Mouse (Mus musculus): ENCODE measurements around the gene Etl4. TPM values are rescaled to one million over a fixed set of nuclear protein-coding genes. Genes with fewer than 3 reads are reported as not detected.
"Not testable (repeated sequence)": the region's sequence is repeated elsewhere in the genome, so short reads cannot be mapped to it uniquely, and the experiment has no call there.

The Etl4 gene
- total RNA-seq, 2 experiments from 2014 or later: 95.1 to 97.2 TPM

DNA sequence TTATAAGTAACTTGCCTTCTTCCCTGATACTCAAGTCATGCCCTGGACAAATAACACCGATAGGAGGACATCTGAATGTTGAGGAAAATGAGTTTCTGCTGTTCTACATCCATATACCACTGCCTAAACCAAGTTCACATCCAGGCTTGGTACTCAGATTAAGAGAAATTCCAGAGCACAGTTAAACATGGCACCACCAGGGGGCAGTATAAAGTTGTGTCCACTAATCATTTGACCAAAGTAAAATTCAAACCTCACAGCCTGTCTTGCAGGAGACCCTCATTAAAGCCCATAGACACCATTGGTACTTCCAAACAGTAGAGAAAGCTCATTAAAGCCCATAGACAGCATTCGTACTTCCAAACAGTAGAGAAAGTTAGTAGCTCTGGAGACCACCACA, 366.5 kb downstream of the Etl4 start:
- intact Hi-C loops (cut with DNase I): loop anchor here (5.0 kb wide), 2 partner anchors 216 to 391 kb away; no protein-coding TSS in a partner anchor
- DNase-seq (ENCODE audit: extremely low spot score in 1 of 2, low spot score in 2 of 2): peak in 1 of 2 experiments; percentile 46

- DNase-seq (ENCODE audit: extremely low spot score in 1 of 2, low spot score in 2 of 2): peak in 1 of 2 experiments; percentile 26
- intact Hi-C loops (cut with DNase I): no loop called here
Observed at GRCm38 (mm10) chr2:20281903-20282302, 372.3 kb downstream of the Etl4 start.

- DNase-seq (ENCODE audit: extremely low spot score in 1 of 2, low spot score in 2 of 2): no peak
- intact Hi-C loops (cut with DNase I): no loop called here
Observed at GRCm38 (mm10) chr2:20284425-20284824, 374.8 kb downstream of the Etl4 start.

DNA sequence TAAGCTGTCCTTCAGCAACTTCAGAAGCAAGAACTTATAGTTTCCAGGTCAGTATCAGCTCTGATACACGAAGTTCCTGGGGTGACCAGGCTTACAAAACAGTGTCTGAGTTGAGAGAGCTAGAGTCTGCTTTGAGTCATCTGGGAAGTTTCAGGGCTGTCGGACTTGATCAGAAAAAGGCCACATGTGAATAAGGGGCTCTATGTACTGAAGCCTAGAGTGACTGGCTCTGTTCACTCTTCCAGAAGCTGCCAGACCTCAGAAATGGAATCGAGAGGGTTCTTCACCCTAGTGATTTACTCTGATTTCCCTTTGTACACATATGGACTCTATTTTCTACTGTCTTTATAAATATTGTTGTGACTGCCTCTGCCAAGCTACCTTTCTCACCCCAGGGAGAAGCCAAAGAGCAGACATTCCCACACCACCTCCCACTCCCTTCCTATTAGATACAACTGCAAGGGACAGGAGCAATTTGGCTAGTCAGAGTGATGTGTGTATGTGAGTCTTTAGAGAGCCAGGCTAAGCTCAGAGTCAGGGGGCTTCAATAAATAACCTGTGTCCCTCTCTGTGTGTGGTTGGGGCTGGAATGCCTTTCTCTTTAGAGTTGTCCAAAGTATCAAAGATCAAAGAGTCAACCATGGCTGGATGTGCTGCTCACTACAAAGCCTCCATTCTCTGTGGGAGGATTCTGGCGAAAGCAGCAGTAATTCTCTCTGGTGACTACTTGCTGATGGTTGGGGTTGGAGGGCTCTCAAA, 381.6 kb downstream of the Etl4 start:
- no peak for DNase-seq (ENCODE audit: extremely low spot score in 1 of 2, low spot score in 2 of 2)
- intact Hi-C loops (cut with DNase I): loop anchor here (10.0 kb wide), 1 partner anchor 346 kb away; no protein-coding TSS in a partner anchor

GRCm38 (mm10) chr2:20291741-20292110, 382.1 kb downstream of the Etl4 start:
- intact Hi-C loops (cut with DNase I): loop anchor here (10.0 kb wide), 1 partner anchor 347 kb away; no protein-coding TSS in a partner anchor
- no peak for DNase-seq (ENCODE audit: extremely low spot score in 1 of 2, low spot score in 2 of 2)

DNA sequence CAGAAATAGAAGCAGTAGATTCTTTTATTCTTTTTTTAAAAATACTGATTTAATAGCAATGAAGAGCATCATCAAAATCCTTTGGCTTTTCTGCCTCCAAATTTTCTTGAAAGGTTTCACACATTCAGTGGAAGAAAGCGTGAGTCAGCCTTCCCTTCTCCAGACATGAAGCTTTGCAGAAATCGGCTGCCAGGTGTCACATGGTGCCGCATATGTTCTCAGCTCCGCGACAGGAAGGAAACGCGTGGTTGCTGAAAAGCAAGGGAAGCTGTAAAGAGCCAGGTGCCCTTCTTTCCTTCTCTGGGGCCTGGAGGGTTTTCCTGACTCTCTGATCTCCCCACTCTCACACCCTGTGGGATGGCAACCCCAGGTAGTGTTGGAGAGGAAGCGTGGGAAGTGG, 383.8 kb downstream of the Etl4 start:
- peak; percentile 42 to 77 for DNase-seq (ENCODE audit: extremely low spot score in 1 of 2, low spot score in 2 of 2)
- intact Hi-C loops (cut with DNase I): loop anchor here (10.0 kb wide), 1 partner anchor 349 kb away; no protein-coding TSS in a partner anchor

DNA sequence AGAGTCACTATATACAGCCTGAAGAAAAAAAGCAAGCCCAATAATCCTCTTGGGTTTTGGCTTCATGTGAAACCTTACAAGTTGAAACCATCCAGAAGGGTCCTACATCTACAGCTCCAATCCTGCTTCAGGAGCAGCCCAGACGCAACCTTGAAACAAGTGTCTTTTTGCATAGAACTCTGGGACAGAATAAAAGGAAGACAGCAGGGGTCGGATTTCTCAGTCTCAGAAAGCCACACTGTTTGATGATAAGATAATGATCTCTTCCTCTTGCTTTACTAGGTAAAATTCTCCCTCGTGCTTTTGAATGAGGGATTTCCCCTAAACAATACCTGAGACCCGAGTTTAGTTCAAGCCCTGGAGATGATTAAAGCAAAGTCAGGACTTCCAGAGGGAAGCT, 385.0 kb downstream of the Etl4 start:
- DNase-seq (ENCODE audit: extremely low spot score in 1 of 2, low spot score in 2 of 2): no peak
- intact Hi-C loops (cut with DNase I): loop anchor here (10.0 kb wide), 1 partner anchor 350 kb away; no protein-coding TSS in a partner anchor

DNA sequence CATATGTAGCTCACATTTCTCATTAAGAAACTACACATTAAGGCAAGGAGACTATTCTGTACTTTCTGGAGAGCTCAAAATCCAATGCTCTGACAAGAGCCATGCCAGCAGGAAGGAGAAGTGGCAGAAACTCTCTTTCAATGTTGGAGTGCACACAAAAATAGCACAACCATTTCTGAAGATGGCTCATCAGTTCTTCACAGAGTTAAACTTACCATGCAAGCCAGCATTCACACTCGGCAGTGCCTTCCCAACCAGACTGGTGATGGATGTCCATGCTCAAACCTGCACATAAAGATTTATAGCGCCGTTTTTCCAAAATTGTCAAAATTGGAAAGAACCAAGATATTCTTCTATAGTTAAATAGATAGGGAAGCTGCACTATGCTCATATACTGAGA, 392.9 kb downstream of the Etl4 start:
- DNase-seq (ENCODE audit: extremely low spot score in 1 of 2, low spot score in 2 of 2): peak in 1 of 2 experiments; percentile 17
- intact Hi-C loops (cut with DNase I): no loop called here

DNA sequence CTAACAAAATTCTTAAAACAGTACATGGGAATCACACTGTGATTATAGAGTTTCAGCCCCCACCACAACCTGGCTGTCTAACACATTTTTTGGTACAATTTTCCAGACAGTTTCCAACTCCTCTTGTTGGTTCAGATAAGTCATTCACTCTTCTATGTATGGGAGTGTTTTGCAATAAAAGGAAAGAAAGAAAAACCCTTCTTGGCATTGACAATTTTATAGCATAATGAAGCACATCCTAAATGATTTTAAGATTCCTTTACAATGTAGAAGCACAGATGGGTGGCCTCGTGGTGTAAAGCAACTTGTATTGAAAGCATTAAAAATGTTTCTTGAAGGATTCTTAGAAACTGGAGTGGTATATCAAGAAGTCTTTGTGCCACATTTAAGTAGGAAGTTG, 415.4 kb downstream of the Etl4 start:
- intact Hi-C loops (cut with DNase I): no loop called here
- DNase-seq (ENCODE audit: extremely low spot score in 1 of 2, low spot score in 2 of 2): no peak

DNA sequence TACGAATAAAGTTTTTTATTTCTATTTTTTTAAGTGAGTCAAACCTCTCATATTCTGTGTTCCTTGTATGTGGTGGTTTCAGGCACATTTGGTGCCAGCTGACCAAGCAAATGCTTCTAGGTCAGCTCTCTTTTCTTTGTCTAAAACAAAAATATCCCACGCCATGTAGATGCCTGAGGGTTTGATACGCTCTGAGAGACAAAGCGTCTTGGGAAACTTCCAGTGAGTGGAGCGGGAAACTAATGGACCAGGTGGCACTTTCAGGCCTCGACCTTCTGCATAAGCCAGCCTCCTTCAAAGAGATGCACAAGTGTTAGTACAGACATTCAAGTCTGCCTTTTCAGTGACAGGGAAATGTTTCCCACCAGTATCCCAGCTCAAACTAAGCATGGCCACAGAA, 426.6 kb downstream of the Etl4 start:
- intact Hi-C loops (cut with DNase I): no loop called here
- no peak for DNase-seq (ENCODE audit: extremely low spot score in 1 of 2, low spot score in 2 of 2)

- intact Hi-C loops (cut with DNase I): no loop called here
- DNase-seq (ENCODE audit: extremely low spot score in 1 of 2, low spot score in 2 of 2): no peak
Observed at GRCm38 (mm10) chr2:20339016-20339734, 429.6 kb downstream of the Etl4 start.

GRCm38 (mm10) chr2:20339919-20340318, 430.3 kb downstream of the Etl4 start:
- DNase-seq (ENCODE audit: extremely low spot score in 1 of 2, low spot score in 2 of 2): no peak
- intact Hi-C loops (cut with DNase I): no loop called here

- intact Hi-C loops (cut with DNase I): no loop called here
- DNase-seq (ENCODE audit: extremely low spot score in 1 of 2, low spot score in 2 of 2): no peak
Observed at GRCm38 (mm10) chr2:20346873-20347272, 437.3 kb downstream of the Etl4 start.

DNA sequence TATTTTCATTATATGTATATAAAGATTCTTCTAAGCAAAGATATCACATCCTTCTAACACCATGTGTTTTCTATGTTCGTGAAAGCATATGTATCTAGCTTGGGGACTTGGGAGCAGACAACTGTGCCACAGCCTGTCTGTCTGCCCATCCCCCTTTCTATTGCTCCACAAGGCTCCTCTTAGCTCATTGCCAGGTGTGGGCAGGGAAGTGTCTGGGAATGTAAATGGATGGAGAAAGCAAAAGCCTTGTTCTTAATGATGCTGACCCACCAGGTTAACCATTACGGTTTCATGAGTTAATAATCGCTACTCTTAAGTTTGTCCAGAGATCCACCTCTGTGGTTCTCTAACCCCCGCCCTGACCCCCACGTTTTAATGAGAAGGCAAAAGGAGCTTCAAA, 439.7 kb downstream of the Etl4 start:
- intact Hi-C loops (cut with DNase I): no loop called here
- DNase-seq (ENCODE audit: extremely low spot score in 1 of 2, low spot score in 2 of 2): no peak

DNA sequence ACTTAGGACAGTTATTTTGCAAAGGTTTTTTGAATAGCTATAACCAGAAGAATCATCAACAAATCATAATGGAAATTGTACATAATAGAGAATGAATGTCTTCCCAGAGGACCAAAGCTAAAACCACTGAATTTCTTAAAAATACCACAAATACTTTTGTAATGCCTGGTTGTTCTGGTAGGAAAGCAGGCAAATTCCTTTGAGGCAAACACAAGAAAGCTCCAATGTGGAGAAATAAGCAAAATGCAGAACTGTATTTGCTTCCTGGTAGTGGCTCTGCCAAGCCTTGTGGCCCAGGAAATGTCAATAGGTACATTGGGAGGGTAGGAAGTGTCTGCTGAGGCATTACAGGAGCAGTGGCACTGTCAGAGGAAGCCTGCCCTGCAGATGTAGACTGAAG, 443.2 kb downstream of the Etl4 start:
- DNase-seq (ENCODE audit: extremely low spot score in 1 of 2, low spot score in 2 of 2): no peak
- intact Hi-C loops (cut with DNase I): no loop called here

DNA sequence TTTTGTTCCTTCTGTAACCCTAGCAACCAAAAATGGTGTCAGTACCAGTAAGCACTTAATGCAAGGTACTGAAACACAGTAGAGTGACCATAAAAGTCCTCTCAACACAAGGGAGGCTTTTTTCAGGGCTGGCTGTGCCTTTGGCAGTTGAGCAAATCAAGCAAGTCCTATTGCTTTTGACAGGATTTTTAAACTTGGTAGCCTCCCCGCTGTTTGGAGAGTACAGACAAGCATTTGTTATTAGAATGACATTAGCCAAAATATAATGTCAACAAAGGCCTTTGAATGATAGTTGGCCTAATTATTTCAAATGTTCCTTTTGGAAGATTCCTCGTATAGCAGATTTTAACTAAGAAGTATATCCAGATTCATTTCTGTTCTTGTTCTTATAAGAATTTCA, 467.4 kb downstream of the Etl4 start:
- intact Hi-C loops (cut with DNase I): no loop called here

GRCm38 (mm10) chr2:20380874-20381273, 471.3 kb downstream of the Etl4 start:
- intact Hi-C loops (cut with DNase I); DNase-seq (ENCODE audit: extremely low spot score in 1 of 2, low spot score in 2 of 2): not testable (repeated sequence)

More for the DNA sequence above, 467.4 kb downstream of the Etl4 start:
- DNase-seq (ENCODE audit: extremely low spot score in 1 of 2, low spot score in 2 of 2): no peak

GRCm38 (mm10) chr2:20394083-20394482, 484.5 kb downstream of the Etl4 start:
- no peak for DNase-seq (ENCODE audit: extremely low spot score in 1 of 2, low spot score in 2 of 2)
- intact Hi-C loops (cut with DNase I): no loop called here

GRCm38 (mm10) chr2:20396978-20397377, 487.4 kb downstream of the Etl4 start:
- intact Hi-C loops (cut with DNase I): no loop called here

GRCm38 (mm10) chr2:20400556-20400955, 491.0 kb downstream of the Etl4 start:
- no peak for DNase-seq (ENCODE audit: extremely low spot score in 1 of 2, low spot score in 2 of 2)
- intact Hi-C loops (cut with DNase I): no loop called here

More at GRCm38 (mm10) chr2:20396978-20397377, 487.4 kb downstream of the Etl4 start:
- no peak for DNase-seq (ENCODE audit: extremely low spot score in 1 of 2, low spot score in 2 of 2)
